Mouse (Mus musculus) ES-E14 (cell line): ENCODE data around the gene Gm2244. TPM values are rescaled to one million over a fixed set of nuclear protein-coding genes. Genes with fewer than 3 reads are reported as not detected.
"Not testable (repeated sequence)": the region's sequence is repeated elsewhere in the genome, so short reads cannot be mapped to it uniquely, and the experiment has no call there.

ENCODE experiments used
- DNase-seq: peaks from one replicate; pipeline ENCODE4 v3.0.0-alpha.2; 2013; ENCODE audit warnings: low read depth, low spot score
- H3K27ac ChIP-seq: 2 replicates; pipeline ENCODE4 v1.5.1; 2012; ENCODE audit warnings: low read depth, mild to moderate bottlenecking, low read length, moderate library complexity, mixed read lengths; ENCODE audit not compliant: poor library complexity, insufficient read depth, severe bottlenecking
- H3K36me3 ChIP-seq: 2 replicates; pipeline ENCODE4 v1.6.1; 2012; ENCODE audit warnings: mild to moderate bottlenecking, low read length, moderate library complexity, mixed read lengths; ENCODE audit not compliant: control insufficient read depth, poor library complexity, insufficient read depth, severe bottlenecking
- H3K4me1 ChIP-seq, 2 experiments: fragments of 150-350 bp in 1 of 2; sonication (generic) in 1 of 2; 2 replicates each; pipeline ENCODE4 v1.6.1; 2012; ENCODE audit warnings: low read length in 2 of 2, mild to moderate bottlenecking in 1 of 2, mixed read lengths in 1 of 2; ENCODE audit not compliant: control insufficient read depth in 2 of 2, insufficient read depth in 2 of 2, poor library complexity in 1 of 2
- H3K4me3 ChIP-seq, 2 experiments: fragments of 150-350 bp in 1 of 2; sonication (generic) in 1 of 2; 2 replicates each; pipeline ENCODE4 v1.5.1; 2012; ENCODE audit warnings: low read length in 2 of 2, low read depth in 1 of 2, mild to moderate bottlenecking in 1 of 2, mixed read lengths in 1 of 2; ENCODE audit not compliant: insufficient read depth in 1 of 2, poor library complexity in 1 of 2, severe bottlenecking in 1 of 2
- H3K9ac ChIP-seq: 2 replicates; pipeline ENCODE4 v1.6.1; 2012; ENCODE audit warnings: low read depth, mild to moderate bottlenecking, low read length, mixed read lengths; ENCODE audit not compliant: poor library complexity, insufficient read depth, severe bottlenecking
- H3K9me3 ChIP-seq: fragments of 150-350 bp; sonication (generic); 2 replicates; pipeline ENCODE4 v1.6.1; 2012; ENCODE audit warnings: low read depth, mild to moderate bottlenecking, low read length; ENCODE audit not compliant: control insufficient read depth, insufficient read depth
- in situ Hi-C, 2 experiments: fragments of 600-800 bp; cut with MboI; formaldehyde crosslinking; loops; one replicate each; pipeline ENCODE4 v1.15.1; 2025; ENCODE audit warnings: low sequenced_read_pairs in 2 of 2, inconsistent platforms in 1 of 2; ENCODE audit not compliant: unreplicated experiment in 2 of 2
- total RNA-seq: library from RNA; depleted of rRNA; stranded (reverse); fragments of 300-350 nt; gene quantifications from 2 replicates; pipeline ENCODE4 v1.2.3, GENCODE M21; 2012; rRNA removed

Gene Gm2244
- 0.21 and 0.27 TPM in 2 replicates for total RNA-seq

DNA sequence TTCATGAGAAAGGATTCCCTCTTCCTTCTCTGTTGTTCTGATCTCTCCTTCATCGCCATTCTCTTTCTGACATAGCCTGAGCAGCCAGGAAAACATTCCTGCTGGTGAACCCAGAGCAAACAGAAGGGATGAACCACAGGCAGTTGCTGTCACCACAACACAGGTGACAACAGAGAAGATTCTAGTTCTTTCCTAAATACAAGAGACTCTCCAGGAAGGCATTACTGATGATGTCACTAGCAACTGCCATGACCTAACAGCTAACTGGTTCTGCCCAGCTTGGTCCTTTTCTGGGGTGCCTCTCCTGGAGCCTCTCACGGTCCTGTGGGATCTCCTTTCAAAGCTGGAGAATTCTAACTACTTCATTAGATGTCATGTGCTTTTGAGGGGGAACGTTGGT lies at the start of gene Gm2244:
TSS of gene Gm2244 (minus strand) at position 101 of the 400 bp plus-strand sequence.
- H3K4me3 ChIP-seq, H3K4me1 ChIP-seq, H3K36me3 ChIP-seq, in situ Hi-C loops, DNase-seq, H3K27ac ChIP-seq, H3K9ac ChIP-seq, H3K9me3 ChIP-seq: not testable (repeated sequence)

DNA sequence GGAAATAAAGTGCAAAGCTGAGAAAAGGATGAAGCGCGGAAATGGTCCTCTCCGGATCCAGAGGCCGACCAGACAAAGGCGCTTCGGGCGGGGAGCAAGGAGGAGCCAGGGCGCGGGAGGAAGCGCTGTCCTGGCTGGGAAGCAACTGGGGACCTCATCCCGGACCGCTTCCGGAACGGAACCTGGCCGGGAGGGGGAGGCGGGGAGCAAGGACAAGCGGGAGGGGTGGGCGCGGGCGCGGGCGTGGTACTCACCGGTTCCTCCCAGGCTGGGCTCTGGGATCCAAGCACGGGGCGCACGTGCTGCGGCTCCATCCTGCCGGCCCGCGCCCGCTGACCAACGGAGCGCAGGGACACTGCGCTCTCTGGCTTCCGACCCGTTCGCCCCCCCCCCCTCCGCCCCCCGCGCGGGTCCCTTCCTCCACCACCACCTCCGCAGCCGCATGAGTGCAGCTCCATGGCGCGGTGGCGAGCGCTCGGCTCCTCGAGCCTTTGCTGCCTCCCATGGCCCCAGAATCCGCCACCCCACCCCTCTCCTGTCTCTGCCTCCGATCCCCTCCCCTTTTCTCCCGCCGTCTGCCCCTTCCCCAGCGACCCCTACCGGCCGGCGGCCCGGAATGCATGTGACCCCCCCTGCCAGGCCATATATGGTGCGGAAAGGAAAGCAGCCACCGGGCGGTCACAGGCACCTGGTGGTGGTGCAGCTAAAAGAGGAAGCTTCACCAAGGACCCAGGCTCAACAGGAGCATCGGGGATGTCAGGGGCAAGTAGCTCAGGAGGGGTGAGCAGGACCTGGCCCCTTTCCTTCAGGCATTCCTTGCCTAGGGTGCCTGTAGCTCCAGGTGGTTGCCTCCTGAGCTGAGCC lies 35.3 kb upstream of the Gm2244 start, which contains the start of gene Gm2237:
TSS of gene Gm2237 (minus strand) at position 332 of the 864 bp plus-strand sequence.
- in situ Hi-C loops, H3K27ac ChIP-seq: not testable (repeated sequence)

More for the DNA sequence above, 35.3 kb upstream of the Gm2244 start, which contains the start of gene Gm2237:
- H3K9me3 ChIP-seq, H3K36me3 ChIP-seq, H3K4me1 ChIP-seq, DNase-seq: not testable (repeated sequence)
- H3K4me3 ChIP-seq, result peak within 1 kb of the TSS; percentile 34 to 46; a peak in 3 of 4 replicates
- H3K9ac ChIP-seq, result 0 out of 2 replicates have a peak within 1 kb of the TSS, but pooled peaks have one; percentile 30

Other genes starting within 250 kb of the Gm2244 start
- gene Gm21738, start 131.0 kb downstream of the Gm2244 start, total RNA-seq, result 6.8 and 15.1 TPM in 2 replicates
- gene Gm2237, start 35.2 kb upstream of the Gm2244 start, total RNA-seq, result 22.0 and 22.4 TPM in 2 replicates
- not detected in 2 replicates for gene Gm5458, start 52.6 kb upstream of the Gm2244 start, total RNA-seq
- gene Nid2, start 201.3 kb upstream of the Gm2244 start, total RNA-seq, result 399 and 646 TPM in 2 replicates